Comparison of ENCODE assay signal across 8 mouse cellular contexts in genomic region chr12:76593839-76594322, GRCm38 (mm10).
DNase-seq lines count a peak whose midpoint lies in the region; ATAC-seq and TF ChIP-seq lines count a peak whose summit lies in the region.

No protein-coding gene starts in this region.

- no peak overlapping the region for H3K4me3 ChIP-seq in kidney, embryonic 14.5 days (ENCODE audit: low read length)
- H3K4me3 ChIP-seq in embryonic facial prominence, embryonic 12.5 days = no peak overlapping the region
- no peak overlapping the region for H3K4me3 ChIP-seq in kidney, postnatal 0 days (replicated peaks; ENCODE audit: low read depth, low read length)
- H3K4me3 ChIP-seq in liver, embryonic 12.5 days = no peak overlapping the region

- no peak overlapping the region for H3K9ac ChIP-seq in kidney, embryonic 14.5 days (ENCODE audit: low read depth, low read length)
- 0 out of 2 replicates have a peak overlapping the region, but pooled peaks have one; percentile 24 for H3K9ac ChIP-seq in embryonic facial prominence, embryonic 12.5 days
- H3K9ac ChIP-seq in kidney, postnatal 0 days (ENCODE audit: low read depth, low read length) = no peak overlapping the region
- H3K9ac ChIP-seq in liver, embryonic 12.5 days = peak overlapping the region; percentile 59

- no peak overlapping the region for H3K4me2 ChIP-seq in kidney, embryonic 14.5 days (replicated peaks; ENCODE audit: low read depth, low read length)
- no peak overlapping the region for H3K4me2 ChIP-seq in embryonic facial prominence, embryonic 12.5 days (replicated peaks)
- no peak overlapping the region for H3K4me2 ChIP-seq in kidney, postnatal 0 days (ENCODE audit: low read length)
- peak overlapping the region; percentile 32 for H3K4me2 ChIP-seq in liver, embryonic 12.5 days

- peak; percentile 56 for DNase-seq in kidney, adult 18-20 months
- peak; percentile 86 to 92 for DNase-seq in heart, adult 18-20 months
- peak; percentile 66 for DNase-seq in kidney, postnatal 0 days (ENCODE audit: low spot score)
- DNase-seq in naive thymus-derived CD4-positive, alpha-beta T cell, adult 2 months (ENCODE audit: low read depth) = peak; percentile 12
- DNase-seq in testis, postnatal 10 days (ENCODE audit: low spot score) = peak; percentile 82

- TF ChIP-seq CTCF in kidney, postnatal 0 days (IDR thresholded peaks at IDR 0.05; ENCODE audit: low read depth) = no peak

- H3K27ac ChIP-seq in kidney, embryonic 14.5 days (ENCODE audit: low read depth, low read length) = no peak overlapping the region; the same call in 1 of the 2 replicates
- H3K27ac ChIP-seq in embryonic facial prominence, embryonic 12.5 days = peak overlapping the region; percentile 54; the same call in 1 of the 2 replicates
- no peak overlapping the region for H3K27ac ChIP-seq in kidney, postnatal 0 days
- peak overlapping the region; percentile 81 for H3K27ac ChIP-seq in liver, embryonic 12.5 days

- WGBS in kidney, embryonic 14.5 days = 23% methylated on average over 7 of the region's 7 CpGs
- 16% methylated on average over 7 of the region's 7 CpGs for WGBS in embryonic facial prominence, embryonic 12.5 days
- WGBS in kidney, postnatal 0 days = 18% methylated on average over 7 of the region's 7 CpGs
- WGBS in liver, embryonic 12.5 days (ENCODE audit: insufficient replicate concordance) = 19% methylated on average over 7 of the region's 7 CpGs

- H3K36me3 ChIP-seq in kidney, embryonic 14.5 days (ENCODE audit: control insufficient read depth, insufficient read depth, low read length) = no peaks in the 10 kb centered on the region
- H3K36me3 ChIP-seq in embryonic facial prominence, embryonic 12.5 days = no peaks in the 10 kb centered on the region
- no peaks in the 10 kb centered on the region for H3K36me3 ChIP-seq in kidney, postnatal 0 days (ENCODE audit: insufficient read depth, low read length)
- peaks cover 39% of the 10 kb centered on the region for H3K36me3 ChIP-seq in liver, embryonic 12.5 days

- H3K4me1 ChIP-seq in kidney, embryonic 14.5 days (ENCODE audit: control insufficient read depth, insufficient read depth, low read length) = peaks cover 12% of the 10 kb centered on the region
- peaks cover 16% of the 10 kb centered on the region; the same call in 1 of the 2 replicates for H3K4me1 ChIP-seq in embryonic facial prominence, embryonic 12.5 days
- H3K4me1 ChIP-seq in kidney, postnatal 0 days (replicated peaks; ENCODE audit: insufficient read depth, low read length) = peaks cover 14% of the 10 kb centered on the region
- H3K4me1 ChIP-seq in liver, embryonic 12.5 days = peaks cover 47% of the 10 kb centered on the region

- ATAC-seq in kidney, embryonic 14.5 days (ENCODE audit: low FRiP score, low TSS enrichment) = no peak
- no peak for ATAC-seq in embryonic facial prominence, embryonic 12.5 days (ENCODE audit: insufficient number of reproducible peaks, insufficient read depth, low FRiP score, low TSS enrichment)
- ATAC-seq in kidney, postnatal 0 days (replicated peaks; ENCODE audit: low FRiP score, low read depth) = no peak
- peak; percentile 86 for ATAC-seq in liver, embryonic 12.5 days

- no peaks in the 10 kb centered on the region for H3K9me3 ChIP-seq in kidney, embryonic 14.5 days (ENCODE audit: control insufficient read depth, low read length)
- no peaks in the 10 kb centered on the region for H3K9me3 ChIP-seq in embryonic facial prominence, embryonic 12.5 days
- no peaks in the 10 kb centered on the region for H3K9me3 ChIP-seq in kidney, postnatal 0 days (replicated peaks; ENCODE audit: low read length)
- H3K9me3 ChIP-seq in liver, embryonic 12.5 days (replicated peaks) = no peaks in the 10 kb centered on the region

- H3K27me3 ChIP-seq in kidney, embryonic 14.5 days (ENCODE audit: control insufficient read depth, insufficient read depth, low read length) = no peaks in the 10 kb centered on the region
- 0 out of 2 replicates have a peak, but pooled peaks cover 4% of the 10 kb centered on the region for H3K27me3 ChIP-seq in embryonic facial prominence, embryonic 12.5 days
- H3K27me3 ChIP-seq in kidney, postnatal 0 days (ENCODE audit: insufficient read depth, low read length) = no peaks in the 10 kb centered on the region
- H3K27me3 ChIP-seq in liver, embryonic 12.5 days (replicated peaks) = peaks cover 31% of the 10 kb centered on the region

Comparison
In these comparisons a context has a peak if more than half of its experiments do, and no peak if none do; other contexts are left out.
1. DNase-seq: peak in every context shown above with its lines; median percentile 89 in heart, adult 18-20 months; 82 in testis, postnatal 10 days; 66 in kidney, postnatal 0 days; 56 in kidney, adult 18-20 months; 12 in naive thymus-derived CD4-positive, alpha-beta T cell, adult 2 months.
2. H3K27ac ChIP-seq: peak in embryonic facial prominence, embryonic 12.5 days (single experiment) and liver, embryonic 12.5 days (single experiment); none in kidney, embryonic 14.5 days (single experiment) and kidney, postnatal 0 days (single experiment).
3. H3K9ac ChIP-seq: peak in embryonic facial prominence, embryonic 12.5 days (single experiment) and liver, embryonic 12.5 days (single experiment); none in kidney, embryonic 14.5 days (single experiment) and kidney, postnatal 0 days (single experiment).